Mouse (Mus musculus) liver, postnatal 0 days (tissue): ENCODE measurements at regions not wholly inside any gene's neighbourhood (a gene's known extent, or its start where the extent isn't known, plus 50 kb on each side); places are given as distances from the start of the nearest gene placed in this dataset.

Source experiments
- CTCF ChIP-seq: sonication (generic); IDR thresholded peaks from 2 replicates; pipeline ENCODE4 v1.5.1; 2016; ENCODE audit warnings: antibody characterized with exemption, low read depth
- EP300 ChIP-seq: IDR thresholded peaks from 2 replicates; pipeline ENCODE4 v1.6.1; 2016; ENCODE audit warnings: antibody characterized with exemption, low read depth, mild to moderate bottlenecking

DNA sequence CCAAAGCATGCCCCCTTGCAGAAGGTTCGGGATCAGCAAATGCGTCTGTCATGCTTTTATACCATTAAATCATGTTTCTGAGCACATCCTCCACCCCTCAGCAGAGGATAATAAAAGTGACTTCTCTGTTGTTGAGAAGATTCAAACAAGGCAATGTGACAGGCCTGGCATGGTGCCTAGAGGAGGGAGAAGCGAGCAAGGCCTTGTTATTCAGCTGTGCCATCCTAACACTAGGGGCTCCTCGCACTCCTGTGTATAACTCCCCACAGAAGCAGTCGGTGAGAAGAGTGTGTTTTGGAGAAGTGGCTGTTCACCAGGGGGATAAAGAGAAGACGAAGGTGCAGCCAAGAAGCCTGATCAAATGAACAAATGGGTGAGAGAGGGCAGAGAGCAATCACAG is 330.3 kb downstream of the Cmpk2 start:
- TF ChIP-seq EP300 (no peak), CTCF (no peak)
